Mouse (Mus musculus) embryonic fibroblast, embryonic 13.5 days (primary cell): Measurements from ENCODE around the gene Map9.

ENCODE experiments used
- CTCF ChIP-seq: IDR thresholded peaks from 2 replicates; pipeline ENCODE4 v1.5.1; 2011; ENCODE audit warnings: mild to moderate bottlenecking, control low read depth, low read length, moderate library complexity, borderline replicate concordance; ENCODE audit not compliant: insufficient read depth
- POLR2A ChIP-seq: IDR thresholded peaks from 2 replicates; pipeline ENCODE4 v1.6.1; 2011; ENCODE audit warnings: low read depth, mild to moderate bottlenecking, control low read depth, low read length, moderate library complexity

DNA sequence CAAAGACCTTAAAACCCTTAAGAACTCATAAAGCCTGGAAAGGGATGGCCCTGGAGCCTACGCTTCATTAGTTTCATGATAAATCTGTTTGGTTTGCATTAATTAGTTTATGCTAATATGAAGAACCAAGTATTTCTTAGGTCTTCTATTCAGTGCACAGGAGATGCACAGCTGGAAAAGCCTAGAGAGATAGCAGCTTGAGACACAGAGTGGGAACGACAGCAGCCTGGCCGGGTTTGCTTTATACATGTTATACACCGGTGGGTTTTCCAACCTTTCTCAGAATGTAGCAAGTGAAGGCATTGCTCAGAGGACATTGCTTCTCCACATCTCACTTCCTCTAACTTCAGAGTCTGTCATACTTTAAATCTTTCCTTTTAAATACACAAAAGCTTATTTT lies 25.3 kb upstream of the Map9 start:
- TF ChIP-seq CTCF (no peak), POLR2A (no peak)
